Mouse (Mus musculus) embryonic fibroblast, embryonic 13.5 days (primary cell): ENCODE measurements around the gene Adat3.

Experiments used
- CTCF ChIP-seq: IDR thresholded peaks from 2 replicates; pipeline ENCODE4 v1.5.1; 2011; ENCODE audit warnings: mild to moderate bottlenecking, control low read depth, low read length, moderate library complexity, borderline replicate concordance; ENCODE audit not compliant: insufficient read depth
- POLR2A ChIP-seq: IDR thresholded peaks from 2 replicates; pipeline ENCODE4 v1.6.1; 2011; ENCODE audit warnings: low read depth, mild to moderate bottlenecking, control low read depth, low read length, moderate library complexity

GRCm38 (mm10) chr10:80559431-80559830 lies 43.2 kb upstream of the Adat3 start:
- no peak for TF ChIP-seq CTCF
- TF ChIP-seq POLR2A = no peak
